Mouse (Mus musculus) macrophage (primary cell): Measurements from ENCODE around the gene Btbd1. TPM values are rescaled to one million over a fixed set of nuclear protein-coding genes. Genes with fewer than 3 reads are reported as not detected.

ENCODE experiments used
- H3K27ac ChIP-seq: fragments of 350-480 bp; formaldehyde crosslinking; 2 replicates; pipeline ENCODE4 v1.9.0; 2021
- H3K36me3 ChIP-seq: fragments of 350-480 bp; formaldehyde crosslinking; 2 replicates; pipeline ENCODE4 v1.9.0; 2021; ENCODE audit errors: inconsistent target
- H3K4me3 ChIP-seq: fragments of 350-480 bp; formaldehyde crosslinking; 2 replicates; pipeline ENCODE4 v1.9.0; 2021; ENCODE audit errors: inconsistent target
- H3K79me2 ChIP-seq: fragments of 350-480 bp; formaldehyde crosslinking; 2 replicates; pipeline ENCODE4 v1.9.0; 2021; ENCODE audit errors: inconsistent target
- WGBS: methylation state at CpG from one replicate; pipeline ENCODE4 v1.1.7; 2026; ENCODE audit warnings: inconsistent platforms; ENCODE audit not compliant: missing documents; 5-methylcytosine and 5-hydroxymethylcytosine counted together
- polyA plus RNA-seq: library from polyadenylated mRNA; stranded (reverse); fragments of 250-400 nt; gene quantifications from 3 replicates; pipeline ENCODE4 v1.2.4, GENCODE M21; 2018; ENCODE audit warnings: inconsistent platforms
- total RNA-seq, 78 experiments: library from RNA; depleted of rRNA; stranded (reverse); fragments of 250-400 nt; gene quantifications; 1 replicate in 9 of 78; 2 replicates in 24 of 78; 3 replicates in 43 of 78; 4 replicates in 2 of 78; pipeline ENCODE4 v1.2.4; 2018; ENCODE audit warnings: inconsistent platforms in 56 of 78

The Btbd1 gene
- total RNA-seq (2018; cell fraction: chromatin; rRNA removed), result 100 to 1,000 TPM in 12 of 26 experiments, 10 to 100 TPM in 14; 43.4 to 253 (median 95.3) TPM
- 10 to 100 TPM; 33.3 to 80.0 (median 54.7) TPM for total RNA-seq (2018; cell fraction: cytosol; rRNA removed)
- total RNA-seq (2018; cell fraction: nucleus; rRNA removed), result 100 to 1,000 TPM in 5 of 26 experiments, 10 to 100 TPM in 21; 29.6 to 130 (median 74.0) TPM
- polyA plus RNA-seq, result 50.7 to 145 TPM (median 61.2 TPM) in 3 replicates

- Histone ChIP-seq H3K4me3 (peak within 1 kb of the TSS; percentile 87), H3K27ac (peak within 1 kb of the TSS; percentile 83), H3K36me3 (no peaks in the 10 kb centered on the region), H3K79me2 (peaks cover 42% of the 10 kb centered on the region)
- 2% methylated on average over 34 of the region's 58 CpGs for WGBS
Measured at GRCm38 (mm10) chr7:81829379-81829894, at the start of gene Btbd1. Btbd1 (minus strand) TSS chr7:81829431.

- H3K79me2 ChIP-seq, result no peaks in the 10 kb centered on the region
- H3K27ac ChIP-seq, result no peak overlapping the region
- WGBS, result 87% methylated on average over 9 of the region's 9 CpGs
- peaks cover 72% of the 10 kb centered on the region for H3K36me3 ChIP-seq
- no peak overlapping the region for H3K4me3 ChIP-seq
Measured at GRCm38 (mm10) chr7:81875372-81875771, 46.1 kb upstream of the Btbd1 start.

GRCm38 (mm10) chr7:81874636-81875035, 45.4 kb upstream of the Btbd1 start:
- Histone ChIP-seq H3K36me3 (peaks cover 77% of the 10 kb centered on the region), H3K27ac (no peak overlapping the region), H3K79me2 (peaks cover 6% of the 10 kb centered on the region; the same call in 1 of the 2 replicates), H3K4me3 (no peak overlapping the region)
- WGBS, result 96% methylated on average over 6 of the region's 6 CpGs

- WGBS, result no CpG with 5 or more reads among the region's 1 CpGs
- no peak overlapping the region for H3K27ac ChIP-seq
- no peak overlapping the region for H3K4me3 ChIP-seq
- peaks cover 80% of the 10 kb centered on the region for H3K36me3 ChIP-seq
- H3K79me2 ChIP-seq, result peaks cover 13% of the 10 kb centered on the region; the same call in 1 of the 2 replicates
Measured at GRCm38 (mm10) chr7:81873807-81874206, 44.6 kb upstream of the Btbd1 start.

- Histone ChIP-seq H3K36me3 (peaks cover 77% of the 10 kb centered on the region), H3K4me3 (no peak overlapping the region), H3K79me2 (peaks cover 26% of the 10 kb centered on the region; the same call in 1 of the 2 replicates), H3K27ac (no peak overlapping the region)
- 94% methylated on average over 13 of the region's 13 CpGs for WGBS
Measured at GRCm38 (mm10) chr7:81872493-81873013, 43.3 kb upstream of the Btbd1 start.

GRCm38 (mm10) chr7:81868158-81868557, 38.9 kb upstream of the Btbd1 start:
- 46% methylated on average over 6 of the region's 6 CpGs for WGBS
- Histone ChIP-seq H3K36me3 (peaks cover 77% of the 10 kb centered on the region), H3K27ac (no peak overlapping the region), H3K79me2 (peaks cover 69% of the 10 kb centered on the region), H3K4me3 (no peak overlapping the region)

GRCm38 (mm10) chr7:81867231-81867930, 38.1 kb upstream of the Btbd1 start:
- no peak overlapping the region for H3K27ac ChIP-seq
- WGBS, result 89% methylated on average over 9 of the region's 9 CpGs
- peaks cover 76% of the 10 kb centered on the region for H3K79me2 ChIP-seq
- H3K36me3 ChIP-seq, result peaks cover 69% of the 10 kb centered on the region
- H3K4me3 ChIP-seq, result no peak overlapping the region

GRCm38 (mm10) chr7:81865937-81866336, 36.7 kb upstream of the Btbd1 start:
- H3K36me3 ChIP-seq, result peaks cover 55% of the 10 kb centered on the region
- WGBS, result 95% methylated on average over 6 of the region's 6 CpGs
- no peak overlapping the region for H3K27ac ChIP-seq

GRCm38 (mm10) chr7:81864552-81864951, 35.3 kb upstream of the Btbd1 start:
- WGBS, result 85% methylated on average over 5 of the region's 6 CpGs
- H3K27ac ChIP-seq, result no peak overlapping the region

More at GRCm38 (mm10) chr7:81865937-81866336, 36.7 kb upstream of the Btbd1 start:
- no peak overlapping the region for H3K4me3 ChIP-seq
- H3K79me2 ChIP-seq, result peaks cover 91% of the 10 kb centered on the region

GRCm38 (mm10) chr7:81862587-81863583, 33.7 kb upstream of the Btbd1 start:
- WGBS, result 28% methylated on average over 24 of the region's 24 CpGs
- H3K27ac ChIP-seq, result peak overlapping the region; percentile 94
- peak overlapping the region; percentile 11; the same call in 1 of the 2 replicates for H3K4me3 ChIP-seq
- peaks cover 31% of the 10 kb centered on the region for H3K36me3 ChIP-seq
- H3K79me2 ChIP-seq, result peaks cover 76% of the 10 kb centered on the region

More at GRCm38 (mm10) chr7:81864552-81864951, 35.3 kb upstream of the Btbd1 start:
- Histone ChIP-seq H3K36me3 (peaks cover 41% of the 10 kb centered on the region), H3K79me2 (peaks cover 86% of the 10 kb centered on the region), H3K4me3 (no peak overlapping the region)

GRCm38 (mm10) chr7:81861921-81862320, 32.7 kb upstream of the Btbd1 start:
- peaks cover 23% of the 10 kb centered on the region for H3K36me3 ChIP-seq
- no peak overlapping the region for H3K4me3 ChIP-seq
- H3K27ac ChIP-seq, result peak overlapping the region; percentile 94
- 68% methylated on average over 4 of the region's 4 CpGs for WGBS
- H3K79me2 ChIP-seq, result peaks cover 66% of the 10 kb centered on the region

GRCm38 (mm10) chr7:81861461-81861860, 32.2 kb upstream of the Btbd1 start:
- Histone ChIP-seq H3K4me3 (peak overlapping the region; percentile 74; the same call in 1 of the 2 replicates), H3K27ac (peak overlapping the region; percentile 94), H3K36me3 (peaks cover 18% of the 10 kb centered on the region), H3K79me2 (peaks cover 62% of the 10 kb centered on the region)
- WGBS, result 83% methylated on average over 2 of the region's 2 CpGs

GRCm38 (mm10) chr7:81860996-81861395, 31.8 kb upstream of the Btbd1 start:
- WGBS, result 2% methylated on average over 5 of the region's 5 CpGs
- Histone ChIP-seq H3K79me2 (peaks cover 57% of the 10 kb centered on the region), H3K36me3 (peaks cover 14% of the 10 kb centered on the region), H3K4me3 (peak overlapping the region; percentile 74), H3K27ac (peak overlapping the region; percentile 94)

GRCm38 (mm10) chr7:81860071-81860470, 30.8 kb upstream of the Btbd1 start:
- Histone ChIP-seq H3K27ac (peak overlapping the region; percentile 94), H3K4me3 (peak overlapping the region; percentile 74), H3K79me2 (peaks cover 48% of the 10 kb centered on the region), H3K36me3 (peaks cover 5% of the 10 kb centered on the region)
- WGBS, result 0% methylated on average over 11 of the region's 11 CpGs
